Mouse (Mus musculus) liver, embryonic 16.5 days (tissue): ENCODE measurements at regions not wholly inside any gene's neighbourhood (a gene's known extent, or its start where the extent isn't known, plus 50 kb on each side); places are given as distances from the start of the nearest gene placed in this dataset.

Experiments
- ATAC-seq: fragments of 200-750 bp; cut with Nextera tagmentation; 2 replicates; pipeline ENCODE4 v1.8.0; 2017; ENCODE audit warnings: low read depth, mild to moderate bottlenecking, moderate number of reproducible peaks, moderate library complexity
- H3K27ac ChIP-seq: fragments of 300-500 bp; sonication (generic); 2 replicates; pipeline ENCODE4 v1.5.1; 2014; ENCODE audit warnings: mild to moderate bottlenecking, low read length
- H3K27me3 ChIP-seq: fragments of 300-500 bp; sonication (generic); 2 replicates; pipeline ENCODE4 v1.6.1; 2014; ENCODE audit warnings: low read depth, low read length, mixed read lengths; ENCODE audit not compliant: control insufficient read depth, insufficient read depth
- H3K36me3 ChIP-seq: fragments of 300-500 bp; sonication (generic); 2 replicates; pipeline ENCODE4 v1.6.1; 2014; ENCODE audit warnings: mild to moderate bottlenecking; ENCODE audit not compliant: control insufficient read depth, insufficient read depth
- H3K4me1 ChIP-seq: fragments of 300-500 bp; sonication (generic); 2 replicates; pipeline ENCODE4 v1.6.1; 2014; ENCODE audit warnings: low read depth, low read length, mixed read lengths; ENCODE audit not compliant: control insufficient read depth
- H3K4me2 ChIP-seq: fragments of 300-500 bp; sonication (generic); 2 replicates; pipeline ENCODE4 v1.6.1; 2014; ENCODE audit warnings: low read depth, low read length, mixed read lengths
- H3K4me3 ChIP-seq: fragments of 300-500 bp; sonication (generic); 2 replicates; pipeline ENCODE4 v1.5.1; 2014; ENCODE audit warnings: low read depth, mild to moderate bottlenecking, low read length
- H3K9ac ChIP-seq: fragments of 300-500 bp; sonication (generic); 2 replicates; pipeline ENCODE4 v1.6.1; 2014; ENCODE audit warnings: low read depth, low read length
- H3K9me3 ChIP-seq: fragments of 300-500 bp; sonication (generic); replicated peaks from 2 replicates; pipeline ENCODE4 v1.6.1; 2016; ENCODE audit warnings: low read length; ENCODE audit not compliant: control insufficient read depth
- WGBS: fragments of 180-500 bp; shearing (Covaris S2); extraction: QIAGEN DNeasy Blood & Tissue Kit; methylation state at CpG from one replicate; pipeline ENCODE4 v1.1.7; 2014; ENCODE audit not compliant: insufficient replicate concordance; 5-methylcytosine and 5-hydroxymethylcytosine counted together

DNA sequence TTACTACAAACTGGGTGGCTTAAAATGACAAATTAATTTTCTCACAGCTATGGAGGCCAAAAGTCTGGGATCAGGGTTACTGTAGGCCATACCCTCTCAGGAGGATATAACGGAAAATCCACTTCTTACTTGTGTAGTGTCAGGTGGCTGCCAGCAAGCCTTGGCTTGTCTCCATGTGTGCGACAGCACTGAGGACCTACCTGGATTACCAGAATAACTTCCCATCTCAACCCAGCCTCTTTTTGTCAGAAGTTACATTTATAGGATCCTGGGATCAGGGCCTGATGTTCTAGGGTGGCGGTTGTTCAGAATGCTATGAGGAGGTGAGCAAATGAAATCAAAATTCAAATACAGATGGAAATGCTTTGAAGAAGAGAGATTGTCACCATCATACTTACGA is 197.1 kb downstream of the Gm13691 start:
- Histone ChIP-seq H3K9me3 (no peaks in the 10 kb centered on the region), H3K27ac (no peak overlapping the region), H3K4me1 (no peaks in the 10 kb centered on the region), H3K9ac (no peak overlapping the region), H3K27me3 (no peaks in the 10 kb centered on the region), H3K4me3 (no peak overlapping the region), H3K36me3 (no peaks in the 10 kb centered on the region), H3K4me2 (no peak overlapping the region)
- ATAC-seq = no peak
- WGBS = 79% methylated on average over 4 of the region's 4 CpGs

DNA sequence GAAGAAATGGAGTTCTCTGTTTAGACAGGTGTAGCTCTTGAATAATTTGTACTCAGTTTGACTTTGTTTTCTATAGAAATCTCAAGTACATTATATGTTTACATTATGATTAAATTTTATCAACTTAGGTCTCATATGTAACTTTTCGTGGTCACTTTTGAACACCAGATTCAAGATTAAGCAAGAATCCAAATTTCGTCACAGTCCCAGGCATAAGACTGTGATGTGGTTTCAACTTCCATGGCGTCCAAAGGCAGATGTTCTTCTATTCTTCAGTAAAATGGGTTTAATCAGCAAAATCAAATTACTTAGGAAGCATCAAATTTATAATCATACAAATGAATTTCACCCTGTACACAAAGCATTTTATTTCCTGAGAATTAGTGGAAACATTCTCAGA is 198.9 kb downstream of the Gm13691 start:
- Histone ChIP-seq H3K9ac (no peak overlapping the region), H3K4me3 (no peak overlapping the region), H3K27me3 (no peaks in the 10 kb centered on the region), H3K4me1 (no peaks in the 10 kb centered on the region), H3K4me2 (no peak overlapping the region), H3K36me3 (no peaks in the 10 kb centered on the region), H3K27ac (no peak overlapping the region), H3K9me3 (no peaks in the 10 kb centered on the region)
- no peak for ATAC-seq
- 49% methylated on average over 3 of the region's 3 CpGs for WGBS

DNA sequence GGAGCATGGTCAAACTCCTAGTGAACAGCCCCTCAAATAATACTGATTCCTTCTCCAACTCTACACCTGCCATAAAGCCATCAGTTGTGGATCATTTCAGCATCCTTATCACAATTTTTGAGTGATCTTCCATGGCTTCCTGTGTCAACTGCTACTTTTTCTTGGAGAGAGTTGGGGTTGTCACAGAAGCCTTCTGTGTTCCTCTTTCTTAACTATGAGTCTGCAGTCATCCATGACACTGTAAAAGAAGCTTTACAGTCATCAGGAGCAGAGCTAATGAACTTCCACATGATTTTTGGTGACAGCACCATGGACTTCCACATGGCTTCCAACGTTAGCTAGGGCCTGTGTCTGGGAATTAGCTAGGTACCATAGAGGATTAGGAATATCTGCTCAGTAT is 208.1 kb downstream of the Calcrl start:
- Histone ChIP-seq H3K27ac (no peak overlapping the region), H3K27me3 (no peaks in the 10 kb centered on the region), H3K9ac (no peak overlapping the region), H3K9me3 (no peaks in the 10 kb centered on the region), H3K4me2 (no peak overlapping the region), H3K36me3 (no peaks in the 10 kb centered on the region), H3K4me3 (no peak overlapping the region), H3K4me1 (no peaks in the 10 kb centered on the region)
- WGBS = 34% methylated on average over 1 of the region's 1 CpGs
- no peak for ATAC-seq

DNA sequence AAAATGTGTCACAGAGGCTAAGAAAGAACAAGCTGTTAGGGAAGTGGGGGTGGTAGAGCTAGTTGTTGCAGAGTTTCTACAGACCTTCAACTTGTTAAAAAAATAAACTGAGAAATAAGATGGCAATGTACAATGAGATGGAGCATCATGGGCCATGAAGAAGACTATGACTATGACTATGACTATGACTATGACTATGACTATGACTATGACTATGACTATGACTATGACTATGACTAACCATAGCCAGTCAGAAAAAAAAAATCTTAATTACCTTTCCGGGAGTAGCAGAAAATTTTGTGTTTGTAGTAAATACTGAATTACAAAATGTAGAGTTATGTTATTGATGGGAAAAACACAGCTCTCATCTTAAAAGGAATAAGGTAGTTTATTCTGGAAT is 203.2 kb downstream of the Calcrl start:
- Histone ChIP-seq H3K9ac (no peak overlapping the region), H3K4me3 (no peak overlapping the region), H3K36me3 (no peaks in the 10 kb centered on the region), H3K4me2 (no peak overlapping the region), H3K4me1 (no peaks in the 10 kb centered on the region), H3K9me3 (no peaks in the 10 kb centered on the region), H3K27ac (no peak overlapping the region), H3K27me3 (no peaks in the 10 kb centered on the region)
- 55% methylated on average over 1 of the region's 1 CpGs for WGBS
- ATAC-seq = no peak

DNA sequence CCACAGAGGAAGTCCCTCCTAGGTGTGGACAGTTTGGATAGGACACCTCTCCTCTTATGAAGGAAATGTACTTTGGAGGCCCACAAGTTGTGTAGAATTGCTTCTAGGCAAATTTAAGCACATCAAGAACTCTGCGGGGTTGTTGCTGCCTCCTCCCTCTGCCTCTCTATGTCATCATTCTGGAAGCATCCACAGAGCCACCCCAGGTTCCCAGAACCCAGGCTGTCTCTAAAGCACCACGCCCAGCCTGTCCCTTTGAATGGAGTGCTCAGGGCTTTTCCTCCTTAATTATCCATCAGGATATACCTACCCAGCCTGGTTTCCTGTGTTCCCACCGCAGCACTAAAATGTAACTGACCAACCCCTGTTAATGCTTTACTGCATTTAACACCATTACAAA is 195.4 kb downstream of the Calcrl start:
- 49% methylated on average over 3 of the region's 3 CpGs for WGBS
- Histone ChIP-seq H3K36me3 (no peaks in the 10 kb centered on the region), H3K9ac (no peak overlapping the region), H3K4me3 (no peak overlapping the region), H3K27ac (no peak overlapping the region), H3K4me1 (no peaks in the 10 kb centered on the region), H3K9me3 (no peaks in the 10 kb centered on the region), H3K27me3 (no peaks in the 10 kb centered on the region), H3K4me2 (no peak overlapping the region)
- no peak for ATAC-seq

DNA sequence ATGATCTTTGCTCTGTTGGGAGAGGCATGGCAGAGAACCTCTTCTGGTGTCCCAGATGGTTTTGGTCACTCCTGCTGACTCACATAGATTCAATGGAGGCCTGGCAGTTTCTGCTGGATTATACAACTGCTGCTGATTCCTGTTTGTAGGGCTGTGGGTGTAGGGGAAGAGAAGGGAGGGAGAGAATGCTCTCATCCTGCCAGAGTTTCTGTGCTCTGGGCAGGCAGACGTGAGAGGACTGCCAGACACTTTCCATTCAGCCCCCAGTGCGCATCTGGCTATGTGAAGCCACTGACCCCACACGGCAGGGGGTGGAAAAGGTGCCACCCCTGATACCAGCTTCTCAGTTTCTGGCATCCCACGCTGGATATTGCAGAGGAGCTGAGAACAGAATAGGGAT is 189.6 kb downstream of the Calcrl start:
- no peaks in the 10 kb centered on the region for H3K36me3 ChIP-seq
- ATAC-seq = no peak
- 53% methylated on average over 4 of the region's 4 CpGs for WGBS

DNA sequence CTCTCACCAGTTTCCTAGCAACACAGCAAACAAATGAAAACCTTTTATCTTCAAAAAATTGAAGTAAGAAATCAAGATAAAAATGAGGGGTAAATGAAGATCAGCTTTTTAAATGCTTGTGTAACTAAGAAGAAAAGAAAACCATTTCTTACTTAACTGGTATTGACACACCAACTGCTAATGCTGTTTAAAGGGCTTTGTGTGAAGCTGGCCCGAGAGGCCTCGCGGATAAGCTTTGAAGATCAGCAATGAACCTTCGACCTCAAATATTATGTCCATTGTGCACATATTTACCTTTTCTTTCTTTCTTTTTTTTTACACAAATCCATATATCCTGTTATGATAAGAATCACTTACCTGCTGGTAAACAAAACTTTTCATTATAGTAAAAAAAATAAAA is 184.0 kb downstream of the Calcrl start:
- H3K4me2 ChIP-seq = no peak overlapping the region
- no peaks in the 10 kb centered on the region for H3K36me3 ChIP-seq
- no peaks in the 10 kb centered on the region for H3K27me3 ChIP-seq
- no peak overlapping the region for H3K4me3 ChIP-seq
- no peak for ATAC-seq
- no peak overlapping the region for H3K9ac ChIP-seq
- no peaks in the 10 kb centered on the region for H3K4me1 ChIP-seq
- no peaks in the 10 kb centered on the region for H3K9me3 ChIP-seq
- 55% methylated on average over 4 of the region's 4 CpGs for WGBS
- no peak overlapping the region for H3K27ac ChIP-seq

More for the DNA sequence above, 189.6 kb downstream of the Calcrl start:
- no peaks in the 10 kb centered on the region for H3K27me3 ChIP-seq
- H3K4me2 ChIP-seq = no peak overlapping the region
- no peak overlapping the region for H3K27ac ChIP-seq
- no peak overlapping the region for H3K9ac ChIP-seq
- H3K9me3 ChIP-seq = no peaks in the 10 kb centered on the region
- H3K4me3 ChIP-seq = no peak overlapping the region
- no peaks in the 10 kb centered on the region for H3K4me1 ChIP-seq

DNA sequence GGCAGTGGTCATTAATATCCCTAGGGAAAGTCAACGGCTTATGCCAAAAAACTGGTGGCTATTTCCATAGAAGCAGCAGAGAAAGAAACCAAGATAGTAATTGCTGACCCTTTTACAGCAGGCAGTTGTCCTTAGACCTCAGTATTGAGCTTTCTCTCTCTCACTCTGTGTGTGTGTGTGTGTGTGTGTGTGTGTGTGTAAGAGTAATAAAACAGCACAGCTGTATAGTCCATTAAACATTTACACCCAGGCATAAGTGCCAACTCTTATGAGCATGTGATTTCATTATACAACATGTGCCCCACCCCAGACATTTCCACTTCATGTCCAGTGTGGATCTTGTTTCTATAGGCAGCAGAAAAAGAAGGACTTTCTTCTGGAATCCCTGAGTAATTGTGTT is 183.2 kb downstream of the Calcrl start:
- Histone ChIP-seq H3K27me3 (no peaks in the 10 kb centered on the region), H3K9me3 (no peaks in the 10 kb centered on the region), H3K27ac (no peak overlapping the region), H3K4me1 (no peaks in the 10 kb centered on the region), H3K4me2 (no peak overlapping the region), H3K4me3 (no peak overlapping the region), H3K36me3 (no peaks in the 10 kb centered on the region), H3K9ac (no peak overlapping the region)
- 63% methylated on average over 1 of the region's 1 CpGs for WGBS
- ATAC-seq = no peak

DNA sequence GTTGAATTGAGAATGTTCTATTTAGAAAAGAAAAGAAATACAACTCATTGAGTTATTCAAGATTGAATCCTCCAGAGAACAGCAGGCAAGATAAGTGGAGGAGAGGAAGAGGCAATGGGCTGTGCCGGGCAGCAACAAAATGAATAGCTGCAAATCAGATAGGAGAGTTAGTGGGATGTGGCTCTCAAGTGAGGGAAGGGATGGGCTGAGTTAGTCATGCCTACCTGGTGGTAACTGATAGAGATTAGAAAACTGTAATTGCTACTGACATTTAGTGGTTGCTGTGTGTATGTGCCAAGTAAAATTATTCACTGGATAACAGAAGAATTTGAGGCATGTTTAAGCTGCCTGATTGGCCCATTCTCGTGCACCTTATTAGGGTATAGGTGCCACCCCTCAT is 179.3 kb downstream of the Calcrl start:
- no peaks in the 10 kb centered on the region for H3K4me1 ChIP-seq
- no peak overlapping the region for H3K4me2 ChIP-seq
- no peaks in the 10 kb centered on the region for H3K36me3 ChIP-seq
- no peak for ATAC-seq
- no peak overlapping the region for H3K27ac ChIP-seq
- no peaks in the 10 kb centered on the region for H3K9me3 ChIP-seq
- H3K4me3 ChIP-seq = no peak overlapping the region
- H3K9ac ChIP-seq = no peak overlapping the region
- no peaks in the 10 kb centered on the region for H3K27me3 ChIP-seq
- WGBS = 39% methylated on average over 2 of the region's 2 CpGs

DNA sequence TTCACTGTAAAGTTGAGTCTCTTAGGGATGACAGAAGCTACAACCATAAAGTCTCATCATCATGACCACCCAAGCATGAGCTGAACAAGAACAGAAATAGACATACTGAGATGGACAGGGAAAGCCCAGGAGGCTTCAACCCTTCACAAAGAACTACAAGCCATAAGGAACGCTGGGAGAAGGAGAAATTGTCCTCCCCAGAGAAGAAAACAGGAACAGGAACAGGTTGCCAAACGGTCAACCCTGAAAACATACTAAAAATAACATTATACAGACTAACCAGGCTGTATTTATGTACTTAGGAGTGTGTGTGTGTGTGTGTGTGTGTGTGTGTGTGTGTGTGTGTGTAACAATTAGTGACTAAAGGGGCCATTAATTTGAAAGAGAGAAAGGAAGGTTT is 178.6 kb downstream of the Calcrl start:
- H3K27me3 ChIP-seq = no peaks in the 10 kb centered on the region
- H3K4me3 ChIP-seq = no peak overlapping the region
- H3K9me3 ChIP-seq = no peaks in the 10 kb centered on the region
- no peak overlapping the region for H3K9ac ChIP-seq
- no peak overlapping the region for H3K27ac ChIP-seq
- 9% methylated on average over 2 of the region's 2 CpGs for WGBS
- no peak for ATAC-seq
- H3K4me1 ChIP-seq = no peaks in the 10 kb centered on the region
- no peak overlapping the region for H3K4me2 ChIP-seq
- no peaks in the 10 kb centered on the region for H3K36me3 ChIP-seq
